Mouse (Mus musculus): ENCODE data around the gene Gm20388.

GRCm38 (mm10) chr8:123633801-123634200 lies 3723.2 kb downstream of the Gm20388 start:
- TF ChIP-seq TAL1 (conservative IDR thresholded peaks at IDR 0.05; ENCODE audit: low read depth, low read length) (no peak), CTCF (IDR thresholded peaks at IDR 0.05; ENCODE audit: low read depth, low read length) (no peak)

All from G1E (cell line).